Mouse (Mus musculus) retina, postnatal 1 day (tissue): ENCODE results near the gene Smarcd1.
"Not testable (repeated sequence)": the region's sequence is repeated elsewhere in the genome, so short reads cannot be mapped to it uniquely, and the experiment has no call there.

ENCODE experiments used
- DNase-seq: peaks from one replicate; pipeline ENCODE4 v3.0.0-alpha.2; 2012

The Smarcd1 gene

DNA sequence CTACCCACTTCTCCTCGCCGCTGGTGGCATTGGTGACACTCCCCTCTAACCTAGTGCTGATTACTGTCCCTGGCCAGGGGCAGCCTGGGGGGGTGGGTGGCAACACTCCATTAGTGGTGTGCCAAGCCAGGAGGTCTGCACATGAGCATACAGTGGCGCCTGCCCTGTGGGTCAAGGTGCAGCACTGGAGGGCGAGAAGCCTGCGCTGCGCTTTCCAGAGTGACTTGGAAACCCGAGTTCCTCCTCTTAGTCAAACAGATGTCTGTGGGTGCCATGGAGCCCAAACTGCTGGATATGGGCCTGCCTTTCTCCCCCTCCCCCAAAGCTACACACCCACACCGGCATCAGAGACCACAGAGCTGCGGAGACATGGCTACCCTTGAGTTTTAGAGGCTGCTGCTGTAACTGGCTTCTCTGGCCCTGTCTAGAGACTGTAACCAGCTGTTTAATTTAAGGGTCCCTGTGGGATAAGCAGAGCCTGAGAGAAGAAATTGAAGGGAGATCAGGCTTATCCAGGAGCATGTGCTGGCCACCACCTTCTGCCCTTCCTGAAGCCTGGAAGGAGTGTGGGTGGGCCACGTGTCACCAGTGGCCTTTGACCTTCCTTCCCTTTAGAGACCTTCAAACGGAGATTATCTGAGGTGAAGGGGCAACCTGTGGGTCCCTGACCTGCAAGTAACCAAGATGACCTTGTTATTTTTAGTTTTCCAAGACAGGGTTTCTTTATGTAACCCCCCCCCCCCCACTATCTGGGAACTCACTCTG lies 14.2 kb downstream of the Smarcd1 start:
- DNase-seq = no peak

DNA sequence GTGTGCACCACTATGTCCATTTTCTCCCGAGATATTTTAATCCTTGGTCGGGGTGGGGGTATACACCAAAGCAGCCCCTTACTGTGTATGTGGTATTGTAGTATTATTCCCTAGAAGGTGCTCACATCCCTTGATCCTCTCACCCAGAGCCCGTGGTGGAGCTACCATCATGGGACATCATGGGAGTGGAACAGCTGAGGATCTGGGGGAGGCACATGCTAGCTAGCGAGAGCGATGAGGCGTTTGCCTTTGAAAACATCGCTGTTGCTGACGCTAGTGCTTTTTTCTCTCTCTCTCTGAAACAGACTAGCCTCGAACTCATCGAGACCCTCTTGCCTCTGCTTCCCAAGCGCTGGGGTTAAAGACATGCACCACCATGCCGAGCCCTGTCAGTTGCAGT lies 14.9 kb downstream of the Smarcd1 start:
- DNase-seq = no peak

DNA sequence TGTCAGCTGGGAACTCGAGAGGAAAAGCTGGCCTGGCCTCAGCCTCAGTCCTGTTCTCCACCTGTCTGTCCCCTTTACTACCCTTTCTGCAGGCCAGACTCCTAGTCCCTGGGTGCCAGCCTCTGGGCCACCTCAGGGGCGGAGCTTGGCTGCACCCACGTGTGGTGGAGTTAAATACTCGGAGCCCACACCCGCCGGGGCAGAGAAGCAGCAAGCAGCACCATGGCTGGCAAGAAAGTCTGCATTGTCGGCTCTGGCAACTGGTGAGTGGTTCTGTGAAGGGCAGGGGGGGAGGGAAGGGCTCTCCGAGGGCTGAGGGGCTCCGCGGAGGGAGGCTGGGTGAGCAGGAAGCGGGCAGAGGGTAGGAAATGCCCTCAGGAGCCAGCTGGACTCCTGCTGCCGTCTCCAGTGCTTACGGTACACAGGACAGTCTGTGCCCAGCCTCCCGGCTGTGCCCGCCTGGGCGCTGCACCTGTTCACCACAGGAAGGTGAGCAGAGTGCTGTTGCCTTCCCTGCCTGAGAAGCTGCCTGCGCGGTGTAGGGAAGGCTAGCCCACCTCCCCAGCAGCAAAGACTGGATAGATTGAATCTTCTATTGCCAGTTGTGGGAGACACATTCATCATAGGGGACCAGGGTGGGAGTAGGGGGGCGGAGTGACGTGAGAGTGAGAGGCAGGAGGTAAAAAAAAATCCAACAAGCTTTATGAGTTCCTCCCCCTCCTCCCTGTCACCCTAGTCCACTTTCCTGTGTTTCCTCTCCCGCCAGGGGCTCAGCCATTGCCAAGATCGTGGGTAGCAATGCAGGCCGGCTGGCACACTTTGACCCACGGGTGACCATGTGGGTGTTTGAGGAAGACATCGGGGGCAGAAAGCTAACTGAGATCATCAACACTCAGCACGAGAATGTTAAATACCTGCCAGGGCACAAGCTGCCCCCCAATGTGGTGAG lies 15.7 kb downstream of the Smarcd1 start, which contains the start of gene Gpd1:
Gpd1 (plus strand) TSS at position 130 of the 949 bp plus-strand sequence.
- DNase-seq = peak; percentile 50

DNA sequence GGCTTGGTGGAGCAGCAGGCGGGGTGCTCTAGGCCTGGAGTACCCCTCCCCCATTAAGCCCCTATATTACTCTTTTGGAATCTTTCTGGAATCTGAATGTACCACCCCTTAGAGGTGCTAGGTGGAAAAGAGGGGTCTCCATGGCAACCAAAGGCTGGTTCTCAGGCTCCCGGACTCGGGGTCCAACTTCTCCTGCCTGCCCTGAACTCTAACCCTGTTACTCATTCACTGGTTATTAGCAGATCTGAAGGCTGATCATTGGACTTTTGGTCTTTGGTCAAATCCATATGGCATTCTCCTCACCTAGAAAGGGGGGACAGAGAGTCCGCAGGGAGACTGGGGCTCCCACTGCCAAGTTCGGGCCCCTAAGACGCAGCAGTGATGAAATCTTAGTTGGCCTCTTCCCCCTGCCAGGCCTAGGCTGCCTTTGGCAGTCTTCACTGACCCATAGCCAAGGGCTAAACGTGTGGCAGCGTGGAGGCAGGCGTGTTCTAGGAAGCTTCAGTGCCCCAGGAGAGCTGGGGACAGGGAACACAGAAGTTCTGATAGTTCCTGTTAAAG lies 16.6 kb downstream of the Smarcd1 start:
- DNase-seq = no peak

DNA sequence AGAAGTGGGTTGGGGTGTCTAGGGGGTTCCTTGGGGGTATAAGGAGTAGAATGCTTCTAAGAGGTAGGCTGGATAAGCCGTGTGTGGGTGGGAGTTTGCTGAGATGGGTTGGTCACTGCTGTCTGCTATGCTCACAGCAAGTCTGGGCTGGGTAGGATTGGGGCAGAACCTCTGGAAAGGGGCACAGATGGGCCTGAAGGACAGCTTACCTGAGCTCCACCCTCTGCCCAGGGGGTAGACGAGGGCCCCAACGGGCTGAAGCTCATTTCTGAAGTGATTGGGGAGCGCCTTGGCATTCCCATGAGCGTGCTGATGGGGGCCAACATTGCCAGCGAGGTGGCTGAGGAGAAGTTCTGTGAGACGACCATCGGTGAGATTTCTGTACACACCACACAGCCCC lies 17.9 kb downstream of the Smarcd1 start:
- DNase-seq = no peak

DNA sequence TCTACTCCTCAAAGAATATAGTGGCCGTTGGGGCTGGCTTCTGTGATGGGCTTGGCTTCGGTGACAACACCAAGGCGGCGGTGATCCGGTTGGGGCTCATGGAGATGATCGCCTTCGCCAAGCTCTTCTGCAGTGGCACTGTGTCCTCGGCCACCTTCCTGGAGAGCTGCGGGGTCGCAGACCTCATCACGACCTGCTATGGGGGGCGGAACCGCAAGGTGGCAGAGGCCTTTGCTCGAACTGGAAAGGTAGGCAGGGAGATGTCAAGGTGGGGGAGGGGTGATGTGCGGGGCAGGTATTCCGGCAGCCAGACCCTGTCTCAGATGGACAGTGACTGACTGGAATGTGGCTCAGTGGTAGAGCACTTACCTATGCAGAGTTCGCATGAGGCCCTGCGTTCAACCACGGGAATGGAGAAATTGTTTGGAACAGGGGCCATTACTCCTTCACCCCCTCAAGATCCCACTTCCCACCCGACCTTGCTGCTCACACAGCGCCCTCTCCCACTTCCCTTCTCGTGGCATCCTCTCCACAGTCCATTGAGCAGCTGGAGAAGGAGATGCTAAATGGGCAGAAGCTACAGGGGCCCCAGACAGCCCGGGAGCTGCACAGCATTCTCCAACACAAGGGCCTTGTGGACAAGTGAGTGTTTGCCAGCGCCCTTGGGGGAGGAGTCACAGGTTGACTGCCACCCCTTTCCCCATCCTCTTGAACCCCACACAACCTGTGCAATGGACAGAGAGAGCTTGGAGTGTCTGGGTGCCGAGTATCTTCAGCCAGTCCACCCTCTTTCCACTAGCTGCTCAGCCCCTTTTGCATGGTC lies 20.2 kb downstream of the Smarcd1 start:
- no peak for DNase-seq

DNA sequence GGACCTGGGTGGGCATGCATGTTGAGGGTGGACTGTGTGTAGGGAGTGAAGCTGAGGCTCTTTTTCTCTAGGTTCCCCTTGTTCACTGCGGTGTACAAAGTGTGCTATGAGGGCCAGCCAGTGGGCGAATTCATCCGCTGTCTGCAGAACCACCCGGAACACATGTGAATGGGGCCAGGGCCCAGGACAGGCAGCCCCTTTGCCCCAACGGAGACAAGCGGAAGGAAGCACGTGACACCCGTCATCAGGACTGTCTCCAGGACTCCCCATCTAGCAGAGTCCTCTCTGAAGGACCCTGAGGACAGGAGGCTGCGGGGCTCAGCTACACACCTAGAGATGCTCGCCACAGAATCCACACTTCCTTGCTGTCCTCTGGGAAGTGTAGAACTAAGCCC lies 21.2 kb downstream of the Smarcd1 start:
- no peak for DNase-seq

DNA sequence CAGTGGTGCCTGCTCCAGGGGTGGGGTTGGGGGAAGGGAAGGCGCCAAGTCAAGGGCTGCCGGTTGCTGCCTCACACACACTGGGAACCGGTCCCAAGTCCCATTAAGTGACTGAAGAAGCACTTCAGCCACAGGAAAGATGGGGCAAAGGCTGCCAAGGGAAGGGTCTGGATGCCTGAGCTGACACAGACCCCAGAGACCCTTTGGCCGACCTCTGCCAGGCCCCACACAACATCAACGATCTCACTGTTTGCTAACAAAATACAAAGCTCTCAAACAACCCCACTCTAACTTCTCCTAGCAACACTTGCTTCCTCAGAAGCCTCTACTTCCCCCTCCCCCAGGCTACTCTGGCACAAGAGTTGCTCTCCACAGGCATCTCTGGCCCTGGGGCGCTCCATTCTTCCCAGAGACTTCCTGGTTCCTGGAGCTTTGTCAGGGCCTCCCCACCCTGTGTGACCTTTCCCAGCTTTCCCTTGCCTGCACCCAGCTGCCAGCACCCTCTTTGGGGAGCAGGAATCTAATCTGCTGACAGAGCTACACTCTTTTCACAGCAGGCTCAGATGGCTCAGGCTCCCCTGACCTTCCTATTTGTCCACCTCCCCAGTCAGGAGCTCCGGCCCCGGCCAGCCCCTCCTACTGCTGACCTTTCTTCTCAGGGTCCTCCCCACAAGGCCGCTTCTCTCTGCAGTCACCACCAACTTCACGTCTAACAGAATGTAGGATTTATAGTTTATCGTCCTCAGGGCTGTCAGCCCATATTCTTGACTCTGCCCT lies 21.8 kb downstream of the Smarcd1 start:
- DNase-seq = no peak

DNA sequence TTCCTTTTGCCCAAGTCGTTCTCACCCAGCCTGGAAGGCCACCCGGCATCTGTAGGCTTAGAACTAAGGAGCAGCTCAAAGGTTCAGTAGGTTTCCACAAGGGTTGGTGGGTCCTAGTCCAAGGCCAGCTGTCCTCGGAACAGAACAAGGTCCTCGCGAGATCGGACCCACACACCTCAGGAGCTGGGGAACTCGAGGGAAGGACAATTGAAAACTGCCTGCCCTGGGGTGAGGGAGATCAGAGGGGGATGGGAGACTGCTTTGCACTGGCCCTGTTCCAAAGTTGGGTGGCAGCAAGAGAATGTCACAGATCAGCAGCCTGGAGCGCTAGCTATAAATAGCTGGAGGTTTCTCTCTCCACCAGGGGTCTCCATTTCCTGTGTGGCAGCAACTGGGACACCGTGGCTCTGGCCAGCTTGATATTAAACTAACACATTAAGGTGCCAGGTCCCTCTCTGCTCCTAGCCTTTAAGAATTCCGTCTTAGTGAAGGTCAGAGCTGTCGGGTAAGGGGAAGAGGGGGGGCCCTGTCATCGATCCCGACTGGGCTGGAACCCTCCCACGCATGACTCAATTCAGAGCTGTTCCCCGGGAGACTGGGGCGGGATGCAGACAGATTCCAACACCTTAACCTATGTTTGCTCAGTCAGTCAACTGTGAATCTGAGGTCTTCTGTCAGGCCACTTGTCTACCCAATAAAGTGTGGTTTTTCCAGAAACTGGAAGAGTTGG lies 22.5 kb downstream of the Smarcd1 start:
- peak; percentile 89 for DNase-seq

DNA sequence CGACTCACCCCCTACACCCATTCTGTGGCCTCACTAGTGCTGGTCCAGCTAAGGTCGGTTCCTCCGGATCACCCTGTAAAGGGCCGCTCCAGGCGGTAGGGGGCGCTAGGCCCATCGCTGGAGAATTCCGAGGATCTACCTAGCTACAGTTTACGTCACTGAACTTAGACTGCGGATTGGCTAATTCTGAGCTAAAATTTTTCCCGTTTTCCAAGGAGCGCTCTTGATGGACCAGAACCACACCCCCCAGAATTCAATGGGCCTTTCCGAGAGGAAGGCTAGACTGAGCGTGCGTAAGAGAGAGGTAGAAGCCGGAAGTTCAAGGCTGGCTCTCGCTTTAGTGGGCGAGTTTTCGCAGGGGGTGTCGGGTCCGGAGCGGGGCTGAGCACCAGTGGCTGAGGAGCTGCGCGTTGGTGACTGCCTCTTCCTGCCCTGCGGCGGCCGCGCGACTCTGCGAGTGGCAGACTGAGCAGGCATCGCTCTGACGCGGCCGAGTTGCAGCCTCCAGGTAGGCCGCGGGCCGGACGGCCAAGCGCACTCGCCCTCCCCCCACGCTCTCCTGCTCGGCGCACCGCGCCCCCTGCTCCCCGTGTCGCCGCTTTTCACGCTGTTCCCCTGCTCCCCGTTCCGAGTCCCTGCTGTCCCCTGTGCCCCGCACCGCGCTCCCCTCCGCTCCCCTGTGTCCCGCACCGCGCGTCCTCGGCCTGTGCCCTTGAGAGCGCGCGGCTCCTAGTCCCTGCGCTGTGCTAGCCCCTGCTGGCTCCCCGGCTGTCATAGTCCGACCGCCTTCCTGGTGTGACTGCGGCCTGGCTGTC lies 23.6 kb downstream of the Smarcd1 start, which contains the start of gene Cox14:
Cox14 (plus strand) TSS at position 278 of the 815 bp plus-strand sequence.
- DNase-seq = peak; percentile 99

DNA sequence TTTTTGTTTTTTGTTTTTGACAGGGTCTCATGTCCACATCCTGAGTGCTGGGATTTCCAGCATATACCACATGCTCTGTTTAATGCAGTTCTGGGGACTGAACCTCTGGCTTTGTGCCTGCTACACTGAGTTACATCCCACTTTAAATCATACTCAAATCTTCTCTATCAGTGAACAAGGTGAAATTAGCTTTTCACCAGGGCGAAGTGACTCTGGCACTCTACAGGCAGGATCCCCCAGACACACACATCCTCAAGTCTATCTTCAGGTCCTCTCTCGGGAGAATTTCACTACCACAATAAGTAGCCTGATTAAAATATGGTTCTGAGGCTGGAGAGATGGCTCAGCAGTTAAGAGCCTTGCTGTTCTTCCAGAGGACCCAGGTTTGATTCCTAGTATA lies 24.6 kb downstream of the Smarcd1 start:
- no peak for DNase-seq

DNA sequence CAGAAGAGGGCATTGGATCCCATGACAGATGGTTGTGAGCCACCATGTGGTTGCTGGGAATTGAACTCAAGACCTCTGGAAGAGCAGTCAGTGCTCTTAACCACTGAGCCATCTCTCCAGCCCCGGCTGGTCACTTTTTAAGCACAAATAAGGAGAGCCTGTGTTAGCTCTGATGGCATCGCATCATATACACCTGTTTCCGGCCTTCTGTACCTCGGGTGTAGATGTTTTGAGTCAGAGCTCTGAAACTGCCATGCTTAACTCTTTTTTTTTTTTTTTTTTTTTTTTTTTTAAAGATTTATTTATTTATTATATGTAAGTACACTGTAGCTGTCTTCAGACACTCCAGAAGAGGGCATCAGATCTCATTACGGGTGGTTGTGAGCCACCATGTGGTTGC lies 25.1 kb downstream of the Smarcd1 start:
- not testable (repeated sequence) for DNase-seq

DNA sequence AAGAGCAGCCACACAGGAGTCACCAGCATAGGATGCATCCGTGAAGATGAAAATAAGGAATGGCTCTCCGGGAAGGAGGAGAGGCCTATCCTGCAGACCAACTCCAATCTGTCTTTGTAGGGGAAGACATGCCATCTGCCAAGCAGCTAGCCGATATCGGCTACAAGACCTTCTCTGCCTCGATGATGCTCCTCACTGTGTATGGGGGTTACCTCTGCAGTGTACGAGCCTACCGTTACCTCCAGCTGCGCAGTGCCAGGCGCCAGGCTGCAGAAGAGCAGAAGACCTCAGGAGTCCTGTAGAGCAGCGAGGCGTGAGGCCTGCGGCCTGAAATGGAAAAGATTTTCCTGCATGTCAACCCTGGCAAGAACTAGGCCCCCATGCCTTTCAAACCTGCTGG lies 25.6 kb downstream of the Smarcd1 start:
- no peak for DNase-seq

DNA sequence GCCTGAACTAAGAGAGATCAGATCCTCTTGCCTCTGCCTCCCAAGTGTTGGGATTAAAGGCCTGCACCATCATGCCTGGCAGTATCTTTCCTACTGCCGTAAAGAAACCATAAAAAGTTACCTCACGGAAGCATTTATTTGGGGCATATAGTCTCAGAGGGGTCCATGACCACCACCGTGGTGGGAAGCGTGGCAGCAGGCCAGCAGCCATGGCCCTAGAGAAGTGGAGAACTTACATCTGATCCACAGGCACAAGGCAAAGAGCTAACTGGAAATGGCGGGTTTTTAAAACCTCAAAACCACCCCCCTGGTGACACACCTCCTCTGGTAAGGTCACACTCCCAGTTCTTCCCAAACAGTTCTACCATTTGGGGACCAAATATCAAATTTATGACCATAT lies 26.3 kb downstream of the Smarcd1 start:
- no peak for DNase-seq

DNA sequence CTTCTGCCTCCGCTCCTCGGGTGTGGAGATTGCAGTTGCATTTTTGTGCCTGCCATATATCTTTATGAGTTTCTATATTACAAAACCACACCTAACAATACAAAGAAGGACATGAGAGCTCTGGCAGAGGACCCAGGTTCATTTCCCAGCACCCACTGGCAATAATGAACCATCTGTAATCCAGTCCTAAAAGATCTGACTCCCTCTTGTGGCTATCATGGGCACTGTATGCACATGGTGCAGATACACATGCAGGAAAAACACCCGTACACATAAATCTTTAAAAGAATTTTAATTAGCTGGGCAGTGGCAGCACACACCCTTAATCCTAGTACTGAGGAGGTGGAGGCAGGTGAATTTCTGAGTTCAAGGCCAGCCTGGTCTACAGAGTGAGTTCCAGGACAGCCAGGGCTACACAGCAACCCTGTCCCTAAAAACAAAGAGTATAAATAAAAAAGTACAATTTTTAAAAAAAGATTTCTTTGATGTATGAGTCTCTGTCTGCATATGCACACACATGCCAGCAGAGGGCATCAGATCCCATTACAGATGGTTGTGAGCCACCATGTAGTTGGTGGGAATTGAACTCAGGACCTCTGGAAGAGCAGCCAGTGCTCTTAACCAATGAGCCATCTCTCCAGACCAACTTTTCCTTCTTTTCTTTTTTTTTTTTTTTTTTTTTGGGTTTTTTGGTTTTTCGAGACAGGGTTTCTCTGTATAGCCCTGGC lies 27.3 kb downstream of the Smarcd1 start:
- DNase-seq = no peak

DNA sequence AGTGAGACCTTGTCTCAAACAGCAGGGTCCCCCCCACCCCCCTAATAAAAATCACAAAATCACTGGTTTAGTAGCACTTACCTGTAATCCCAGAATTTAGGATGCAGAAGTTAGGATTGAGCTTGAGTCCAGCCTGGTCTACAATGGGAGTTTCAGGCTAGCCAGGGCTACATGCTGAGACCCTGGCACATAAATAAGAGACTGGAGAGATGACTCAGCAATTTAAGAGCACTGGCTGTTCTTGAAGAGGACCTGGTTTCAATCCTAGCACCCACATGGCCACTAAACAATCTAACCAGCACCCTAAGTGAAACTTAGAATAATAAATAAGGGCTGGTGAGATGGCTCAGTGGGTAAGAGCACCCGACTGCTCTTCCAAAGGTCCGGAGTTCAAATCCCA lies 29.2 kb downstream of the Smarcd1 start:
- DNase-seq = no peak

DNA sequence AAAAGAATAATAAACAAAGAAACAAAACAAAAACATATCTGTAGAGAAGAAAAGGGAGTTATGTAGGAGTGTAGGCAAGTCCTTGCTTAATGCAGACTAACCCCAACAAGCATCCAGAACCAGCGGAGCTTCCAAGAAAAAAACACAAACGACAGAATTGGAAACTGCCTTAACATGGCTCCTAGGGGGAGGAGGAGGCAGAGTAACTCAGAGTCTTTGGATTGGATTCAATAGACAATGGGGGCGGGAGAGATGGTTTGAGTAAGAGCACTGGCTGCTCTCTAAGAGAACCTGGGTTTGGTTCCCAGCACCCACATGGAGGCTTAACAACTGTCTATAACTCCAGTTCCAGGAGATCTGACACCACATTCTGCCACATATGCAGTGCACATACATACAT lies 29.7 kb downstream of the Smarcd1 start:
- no peak for DNase-seq

DNA sequence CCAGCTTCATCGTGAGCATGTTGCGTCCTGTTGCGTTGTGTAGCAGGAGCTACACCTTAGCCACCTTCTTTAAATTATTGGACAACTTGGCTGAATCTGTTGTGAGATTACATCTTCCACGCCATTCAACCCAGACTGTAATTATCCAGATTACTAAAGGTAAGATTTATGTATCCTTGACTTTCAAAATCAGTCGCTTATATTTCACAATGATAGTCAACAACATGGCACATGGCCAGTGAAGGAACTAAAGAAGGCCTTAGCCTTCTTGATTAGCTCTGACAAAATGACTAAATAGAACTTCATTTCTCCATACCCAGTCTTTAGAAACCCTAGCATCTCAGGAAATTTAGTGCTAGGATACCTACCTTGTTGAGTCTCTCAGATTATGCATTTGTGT lies 31.3 kb downstream of the Smarcd1 start:
- no peak for DNase-seq

DNA sequence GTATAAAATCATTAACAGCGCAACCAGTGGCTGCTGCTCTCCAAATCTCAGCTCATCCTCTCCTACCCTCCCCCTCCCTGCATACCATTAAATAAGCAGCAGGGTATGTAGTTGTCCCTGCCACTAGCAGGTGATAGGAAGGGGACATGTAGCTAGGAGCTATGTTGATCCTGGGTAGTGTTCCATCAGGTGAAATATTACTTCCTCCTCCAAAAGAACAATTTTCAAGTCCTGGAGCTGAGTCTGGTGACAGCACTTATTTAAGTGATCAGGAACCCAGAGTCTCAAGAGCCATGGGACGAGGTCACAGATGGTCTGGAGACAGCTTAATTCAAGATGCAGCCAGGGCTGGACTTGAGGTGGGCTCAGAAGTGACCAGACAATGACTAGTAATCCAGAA lies 33.7 kb downstream of the Smarcd1 start:
- DNase-seq = no peak

DNA sequence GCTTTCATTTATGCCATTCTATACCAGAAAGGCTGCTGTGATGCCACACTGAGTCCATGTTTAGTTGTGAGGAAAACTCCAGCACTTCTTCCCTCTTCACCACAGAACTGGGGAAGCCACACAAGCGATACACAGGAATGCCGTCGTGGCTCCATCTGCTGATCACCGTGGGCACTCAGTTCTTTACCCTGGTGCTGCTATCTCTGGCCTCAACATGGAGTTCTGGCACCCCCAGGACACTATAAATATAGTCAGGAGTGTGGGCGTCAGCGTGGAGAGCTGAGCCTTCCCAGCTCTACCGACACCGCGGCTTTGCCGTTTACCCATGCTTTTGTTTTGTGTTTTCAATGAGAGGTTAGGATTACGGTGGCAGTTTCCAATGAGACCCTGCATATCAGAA lies 34.7 kb downstream of the Smarcd1 start:
- no peak for DNase-seq
